Mouse (Mus musculus) heart, embryonic 15.5 days (tissue): ENCODE measurements around the gene Fabp1. TPM values are rescaled to one million over a fixed set of nuclear protein-coding genes. Genes with fewer than 3 reads are reported as not detected.
A peak's percentile ranks its signal among the peaks of the same experiment; 100 is the strongest.

ENCODE experiments used
- ATAC-seq: fragments of 200-750 bp; cut with Nextera tagmentation; replicated peaks from 2 replicates; pipeline ENCODE4 v1.8.0; 2017; ENCODE audit warnings: low read depth, moderate TSS enrichment; ENCODE audit not compliant: insufficient number of reproducible peaks, insufficient read depth, low FRiP score
- H3K27ac ChIP-seq: fragments of 300-500 bp; sonication (generic); 2 replicates; pipeline ENCODE4 v1.5.1; 2015; ENCODE audit warnings: mild to moderate bottlenecking, inconsistent platforms
- H3K27me3 ChIP-seq: fragments of 300-500 bp; sonication (generic); 2 replicates; pipeline ENCODE4 v1.6.1; 2015; ENCODE audit warnings: inconsistent platforms
- H3K36me3 ChIP-seq: fragments of 300-500 bp; sonication (generic); 2 replicates; pipeline ENCODE4 v1.6.1; 2015; ENCODE audit warnings: mild to moderate bottlenecking, inconsistent platforms
- H3K4me1 ChIP-seq: fragments of 300-500 bp; sonication (generic); replicated peaks from 2 replicates; pipeline ENCODE4 v1.6.1; 2015; ENCODE audit warnings: inconsistent platforms
- H3K4me2 ChIP-seq: fragments of 300-500 bp; sonication (generic); 2 replicates; pipeline ENCODE4 v1.6.1; 2015; ENCODE audit warnings: inconsistent platforms, mild to moderate bottlenecking, moderate library complexity
- H3K4me3 ChIP-seq: fragments of 300-500 bp; sonication (generic); 2 replicates; pipeline ENCODE4 v1.5.1; 2015; ENCODE audit warnings: mild to moderate bottlenecking, inconsistent platforms
- H3K9ac ChIP-seq: fragments of 300-500 bp; sonication (generic); 2 replicates; pipeline ENCODE4 v1.6.1; 2015; ENCODE audit warnings: mild to moderate bottlenecking, inconsistent platforms
- H3K9me3 ChIP-seq: fragments of 300-500 bp; sonication (generic); replicated peaks from 2 replicates; pipeline ENCODE4 v1.6.1; 2016; ENCODE audit warnings: inconsistent platforms
- WGBS: fragments of 180-500 bp; shearing (Covaris S2); methylation state at CpG from one replicate; pipeline ENCODE4 v1.1.7; 2015; ENCODE audit warnings: mixed read lengths; 5-methylcytosine and 5-hydroxymethylcytosine counted together
- polyA plus RNA-seq: library from polyadenylated mRNA; unstranded; fragments of >200 nt; fragmentation: Nextera tagmentation; extraction: Ambion mirVana; gene quantifications from 2 replicates; pipeline ENCODE4 v1.2.1, GENCODE M21; 2015

Fabp1 gene
- polyA plus RNA-seq, 1 experiment from 2014 or later: 0.42 TPM

GRCm38 (mm10) chr6:71242811-71243210, 43.2 kb downstream of the Fabp1 start:
- H3K27ac ChIP-seq: peak overlapping the region; percentile 5; the same call in 1 of the 2 replicates
- H3K4me2 ChIP-seq: no peak overlapping the region
- 62% methylated on average over 1 of the region's 1 CpGs for WGBS
- peaks cover 15% of the 10 kb centered on the region for H3K36me3 ChIP-seq
- H3K4me3 ChIP-seq: no peak overlapping the region
- peaks cover 20% of the 10 kb centered on the region for H3K4me1 ChIP-seq
- no peaks in the 10 kb centered on the region for H3K9me3 ChIP-seq
- ATAC-seq: no peak
- H3K27me3 ChIP-seq: no peaks in the 10 kb centered on the region
- no peak overlapping the region for H3K9ac ChIP-seq

- Histone ChIP-seq H3K9me3 (no peaks in the 10 kb centered on the region), H3K27me3 (no peaks in the 10 kb centered on the region), H3K4me2 (no peak overlapping the region), H3K4me1 (peaks cover 24% of the 10 kb centered on the region), H3K4me3 (no peak overlapping the region), H3K36me3 (peaks cover 11% of the 10 kb centered on the region), H3K9ac (no peak overlapping the region), H3K27ac (no peak overlapping the region)
- ATAC-seq: no peak
- WGBS: 85% methylated on average over 3 of the region's 3 CpGs
These were observed 43.6 kb downstream of the Fabp1 start for GRCm38 (mm10) chr6:71243258-71243657.

- H3K36me3 ChIP-seq: no peaks in the 10 kb centered on the region
- ATAC-seq: no peak
- peak overlapping the region; percentile 81 for H3K27ac ChIP-seq
- H3K9me3 ChIP-seq: no peaks in the 10 kb centered on the region
- peaks cover 38% of the 10 kb centered on the region for H3K4me1 ChIP-seq
- H3K4me2 ChIP-seq: no peak overlapping the region
- no peaks in the 10 kb centered on the region for H3K27me3 ChIP-seq
- WGBS: 85% methylated on average over 1 of the region's 1 CpGs
- 0 out of 2 replicates have a peak overlapping the region, but pooled peaks have one; percentile 5 for H3K9ac ChIP-seq
- no peak overlapping the region for H3K4me3 ChIP-seq
These were observed 48.8 kb downstream of the Fabp1 start for GRCm38 (mm10) chr6:71248420-71248819.

GRCm38 (mm10) chr6:71249615-71250014, 50.0 kb downstream of the Fabp1 start:
- Histone ChIP-seq H3K27ac (peak overlapping the region; percentile 81), H3K9me3 (no peaks in the 10 kb centered on the region), H3K36me3 (no peaks in the 10 kb centered on the region), H3K4me3 (no peak overlapping the region), H3K27me3 (no peaks in the 10 kb centered on the region), H3K4me1 (peaks cover 43% of the 10 kb centered on the region), H3K9ac (no peak overlapping the region), H3K4me2 (no peak overlapping the region)
- WGBS: 53% methylated on average over 3 of the region's 3 CpGs
- ATAC-seq: no peak

- 53% methylated on average over 8 of the region's 8 CpGs for WGBS
- Histone ChIP-seq H3K4me3 (no peak overlapping the region), H3K36me3 (0 out of 2 replicates have a peak, but pooled peaks cover 3% of the 10 kb centered on the region), H3K9ac (no peak overlapping the region), H3K9me3 (no peaks in the 10 kb centered on the region), H3K4me1 (peaks cover 46% of the 10 kb centered on the region), H3K27ac (peak overlapping the region; percentile 57), H3K4me2 (no peak overlapping the region), H3K27me3 (no peaks in the 10 kb centered on the region)
- no peak for ATAC-seq
These were observed 51.3 kb downstream of the Fabp1 start for GRCm38 (mm10) chr6:71250951-71251350.

GRCm38 (mm10) chr6:71254456-71254855, 54.8 kb downstream of the Fabp1 start:
- 0 out of 2 replicates have a peak, but pooled peaks cover 3% of the 10 kb centered on the region for H3K36me3 ChIP-seq
- H3K4me1 ChIP-seq: peaks cover 38% of the 10 kb centered on the region
- H3K4me3 ChIP-seq: no peak overlapping the region
- H3K4me2 ChIP-seq: peak overlapping the region; percentile 18; the same call in 1 of the 2 replicates
- no peaks in the 10 kb centered on the region for H3K9me3 ChIP-seq
- no peaks in the 10 kb centered on the region for H3K27me3 ChIP-seq
- H3K9ac ChIP-seq: no peak overlapping the region
- H3K27ac ChIP-seq: peak overlapping the region; percentile 19; the same call in 1 of the 2 replicates
- 68% methylated on average over 6 of the region's 6 CpGs for WGBS
- ATAC-seq: no peak

Other genes with a start within 250 kb of the Fabp1 start
- gene Foxi3, start 243.3 kb upstream of the Fabp1 start, polyA plus RNA-seq: not detected in 2 replicates
- 4.2 and 6.9 TPM in 2 replicates for gene Thnsl2, start 55.4 kb upstream of the Fabp1 start, polyA plus RNA-seq
- gene Krcc1, start 71.8 kb downstream of the Fabp1 start, polyA plus RNA-seq: 54.6 and 68.2 TPM in 2 replicates
- 97.1 and 101 TPM in 2 replicates for gene Smyd1, start 122.4 kb downstream of the Fabp1 start, polyA plus RNA-seq
- 0.76 TPM in 1 of 2 replicates, not detected in the other for gene Cd8b1, start 123.0 kb downstream of the Fabp1 start, polyA plus RNA-seq
- 0.66 TPM in 1 of 2 replicates, not detected in the other for gene Cd8a, start 173.6 kb downstream of the Fabp1 start, polyA plus RNA-seq
- 8.4 and 9.9 TPM in 2 replicates for gene Rmnd5a, start 240.8 kb downstream of the Fabp1 start, polyA plus RNA-seq